Mouse (Mus musculus): Measurements from ENCODE around the gene Grid1. TPM values are rescaled to one million over a fixed set of nuclear protein-coding genes. Genes with fewer than 3 reads are reported as not detected.

The Grid1 gene
- total RNA-seq, 2 experiments from 2014 or later = not detected

- ATAC-seq (replicated peaks; ENCODE audit: poor library complexity) = no peak
Observed at GRCm38 (mm10) chr14:34989131-34989530, 169.2 kb downstream of the Grid1 start.

- ATAC-seq (replicated peaks; ENCODE audit: poor library complexity) = no peak
Observed at GRCm38 (mm10) chr14:35006736-35007135, 186.8 kb downstream of the Grid1 start.

GRCm38 (mm10) chr14:35008674-35009073 lies 188.8 kb downstream of the Grid1 start:
- ATAC-seq (replicated peaks; ENCODE audit: poor library complexity) = no peak

- ATAC-seq (replicated peaks; ENCODE audit: poor library complexity) = no peak
Observed at GRCm38 (mm10) chr14:35009074-35009473, 189.2 kb downstream of the Grid1 start.

GRCm38 (mm10) chr14:35026686-35027085 lies 206.8 kb downstream of the Grid1 start:
- ATAC-seq (replicated peaks; ENCODE audit: poor library complexity) = no peak

- ATAC-seq (replicated peaks; ENCODE audit: poor library complexity) = no peak
Observed at GRCm38 (mm10) chr14:35027501-35028140, 207.7 kb downstream of the Grid1 start.

GRCm38 (mm10) chr14:35029626-35030025 lies 209.7 kb downstream of the Grid1 start:
- no peak for ATAC-seq (replicated peaks; ENCODE audit: poor library complexity)

GRCm38 (mm10) chr14:35030271-35030670 lies 210.4 kb downstream of the Grid1 start:
- no peak for ATAC-seq (replicated peaks; ENCODE audit: poor library complexity)

- no peak for ATAC-seq (replicated peaks; ENCODE audit: poor library complexity)
Observed at GRCm38 (mm10) chr14:35032283-35032682, 212.4 kb downstream of the Grid1 start.

GRCm38 (mm10) chr14:35044268-35044667 lies 224.4 kb downstream of the Grid1 start:
- no peak for ATAC-seq (replicated peaks; ENCODE audit: poor library complexity)

- ATAC-seq (replicated peaks; ENCODE audit: poor library complexity) = no peak
Observed at GRCm38 (mm10) chr14:35044918-35045698, 225.2 kb downstream of the Grid1 start.

GRCm38 (mm10) chr14:35049231-35049630 lies 229.3 kb downstream of the Grid1 start:
- no peak for ATAC-seq (replicated peaks; ENCODE audit: poor library complexity)

GRCm38 (mm10) chr14:35054139-35054538 lies 234.2 kb downstream of the Grid1 start:
- ATAC-seq (replicated peaks; ENCODE audit: poor library complexity) = no peak

GRCm38 (mm10) chr14:35074636-35075035 lies 254.7 kb downstream of the Grid1 start:
- ATAC-seq (replicated peaks; ENCODE audit: poor library complexity) = no peak

GRCm38 (mm10) chr14:35079954-35080353 lies 260.0 kb downstream of the Grid1 start:
- ATAC-seq (replicated peaks; ENCODE audit: poor library complexity) = no peak

GRCm38 (mm10) chr14:35092646-35093045 lies 272.7 kb downstream of the Grid1 start:
- ATAC-seq (replicated peaks; ENCODE audit: poor library complexity) = no peak

GRCm38 (mm10) chr14:35093561-35094186 lies 273.8 kb downstream of the Grid1 start:
- no peak for ATAC-seq (replicated peaks; ENCODE audit: poor library complexity)

- no peak for ATAC-seq (replicated peaks; ENCODE audit: poor library complexity)
Observed at GRCm38 (mm10) chr14:35095506-35096059, 275.7 kb downstream of the Grid1 start.

- ATAC-seq (replicated peaks; ENCODE audit: poor library complexity) = no peak
Observed at GRCm38 (mm10) chr14:35096085-35096484, 276.2 kb downstream of the Grid1 start.

GRCm38 (mm10) chr14:35097166-35097565 lies 277.3 kb downstream of the Grid1 start:
- no peak for ATAC-seq (replicated peaks; ENCODE audit: poor library complexity)

GRCm38 (mm10) chr14:35103639-35104210 lies 283.8 kb downstream of the Grid1 start:
- ATAC-seq (replicated peaks; ENCODE audit: poor library complexity) = no peak
